Mouse (Mus musculus): Measurements from ENCODE around the gene Pde1c.
"Not testable (repeated sequence)": the region's sequence is repeated elsewhere in the genome, so short reads cannot be mapped to it uniquely, and the experiment has no call there.

Pde1c gene

GRCm38 (mm10) chr6:56568470-56569372, at the start of gene Pde1c:
Gene Pde1c (minus strand): TSS chr6:56569103.
- peak; percentile 6 to 59 for DNase-seq (ENCODE audit: inconsistent age in 2 of 2, low spot score in 1 of 2)

DNA sequence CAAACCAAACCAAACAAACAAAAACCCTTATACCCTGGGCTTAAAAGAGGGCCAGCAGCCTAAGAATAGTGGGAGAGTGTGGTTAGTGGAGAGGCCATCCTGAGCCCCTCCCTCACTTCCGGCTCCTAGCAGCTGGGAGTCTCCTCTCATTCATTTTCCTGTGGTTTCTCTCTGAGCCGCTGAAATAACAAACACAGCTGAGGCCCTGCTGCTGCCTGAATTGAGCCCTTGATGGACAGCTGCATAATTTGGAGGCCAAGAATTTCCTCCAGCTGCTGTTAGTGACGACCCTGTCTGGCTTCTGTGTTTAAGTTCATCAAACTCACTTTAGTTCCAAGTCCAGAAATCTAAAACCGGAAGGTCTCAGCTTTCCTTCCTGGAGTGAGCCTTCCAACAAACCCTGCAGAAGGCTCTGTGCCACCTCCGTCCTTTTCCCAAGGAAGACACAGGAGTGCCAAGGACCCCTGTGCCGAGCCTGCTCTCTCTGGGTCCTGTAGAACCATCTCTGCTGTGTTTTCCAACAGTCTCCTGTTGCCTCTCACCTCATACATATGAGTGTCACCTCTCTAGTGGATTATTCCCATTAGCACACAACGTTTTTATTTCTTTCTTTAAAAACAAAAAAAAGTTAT, 48.2 kb upstream of the Pde1c start:
- DNase-seq (ENCODE audit: inconsistent age in 2 of 2, low spot score in 1 of 2) = no peak

GRCm38 (mm10) chr6:56616228-56616981, 47.5 kb upstream of the Pde1c start:
- no peak for DNase-seq (ENCODE audit: inconsistent age in 2 of 2, low spot score in 1 of 2)

GRCm38 (mm10) chr6:56609529-56609928, 40.6 kb upstream of the Pde1c start:
- not testable (repeated sequence) for DNase-seq (ENCODE audit: inconsistent age in 2 of 2, low spot score in 1 of 2)

- DNase-seq (ENCODE audit: inconsistent age in 2 of 2, low spot score in 1 of 2) = peak; percentile 44 to 87
These were observed 39.4 kb upstream of the Pde1c start for GRCm38 (mm10) chr6:56608277-56608676.

DNA sequence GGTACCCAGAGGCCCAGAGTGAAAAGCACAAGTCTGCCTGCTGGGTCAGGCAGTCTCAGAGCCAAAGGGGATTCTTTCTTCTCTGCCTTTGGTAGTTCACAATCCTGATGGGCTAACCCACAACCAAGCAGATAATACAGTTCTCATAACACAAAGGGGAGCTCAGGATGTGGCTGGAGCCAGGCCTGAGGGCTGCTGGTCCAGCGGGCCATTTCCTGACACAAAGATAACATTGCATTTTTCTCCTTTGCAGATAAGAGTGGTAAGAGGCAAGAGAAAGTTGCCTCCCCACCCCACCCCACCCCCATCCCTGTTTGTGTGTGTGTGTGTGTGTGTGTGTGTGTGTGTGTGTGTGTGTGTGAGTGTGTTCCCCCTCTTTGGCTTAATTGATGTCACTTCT, 10.7 kb upstream of the Pde1c start:
- DNase-seq (ENCODE audit: inconsistent age in 2 of 2, low spot score in 1 of 2) = no peak

- no peak for DNase-seq (ENCODE audit: inconsistent age in 2 of 2, low spot score in 1 of 2)
These were observed 8.0 kb downstream of the Pde1c start for GRCm38 (mm10) chr6:56560891-56561290.

DNA sequence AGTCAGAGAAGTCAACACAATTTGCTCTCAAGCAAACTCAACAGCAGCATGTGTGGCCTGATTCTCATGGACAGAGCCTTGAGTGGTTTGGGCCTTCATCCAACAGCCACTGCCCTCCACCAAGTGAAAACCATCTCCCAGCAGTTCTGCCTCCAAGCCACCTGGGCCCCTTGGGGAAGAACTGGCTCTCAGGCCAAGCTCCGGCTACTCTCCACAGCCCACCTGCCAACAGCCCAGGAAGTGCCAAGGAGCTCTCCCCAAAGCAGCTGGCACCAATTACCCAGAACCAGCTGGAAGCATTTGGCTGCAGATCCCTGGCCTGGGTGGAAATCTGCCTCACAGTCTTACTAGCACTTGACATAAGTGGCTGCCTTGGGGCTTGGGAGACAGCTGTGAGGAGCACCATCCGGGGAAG, 8.4 kb downstream of the Pde1c start:
- DNase-seq (ENCODE audit: inconsistent age in 2 of 2, low spot score in 1 of 2) = peak in 1 of 2 experiments; percentile 20

DNA sequence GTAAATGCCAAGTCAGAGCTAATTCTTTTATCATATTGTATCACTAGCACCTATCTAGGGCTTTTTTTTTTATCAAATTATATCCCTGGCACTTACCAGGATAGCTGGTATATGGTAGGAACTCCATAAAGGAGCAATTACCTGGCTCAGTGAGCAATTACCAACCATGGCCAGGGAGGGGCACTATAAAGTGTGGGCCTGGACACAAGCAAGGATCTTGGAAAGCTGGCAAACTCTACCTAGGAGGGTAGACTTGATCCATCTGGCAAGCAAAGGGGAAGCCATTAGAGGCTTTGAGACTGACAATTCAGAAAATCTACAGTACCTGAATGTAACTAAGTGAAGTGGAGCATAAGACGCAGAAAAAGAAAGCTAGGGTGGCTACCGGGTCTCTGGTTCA, 10.2 kb downstream of the Pde1c start:
- DNase-seq (ENCODE audit: inconsistent age in 2 of 2, low spot score in 1 of 2) = no peak

- no peak for DNase-seq (ENCODE audit: inconsistent age in 2 of 2, low spot score in 1 of 2)
These were observed 13.1 kb downstream of the Pde1c start for GRCm38 (mm10) chr6:56555848-56556247.

DNA sequence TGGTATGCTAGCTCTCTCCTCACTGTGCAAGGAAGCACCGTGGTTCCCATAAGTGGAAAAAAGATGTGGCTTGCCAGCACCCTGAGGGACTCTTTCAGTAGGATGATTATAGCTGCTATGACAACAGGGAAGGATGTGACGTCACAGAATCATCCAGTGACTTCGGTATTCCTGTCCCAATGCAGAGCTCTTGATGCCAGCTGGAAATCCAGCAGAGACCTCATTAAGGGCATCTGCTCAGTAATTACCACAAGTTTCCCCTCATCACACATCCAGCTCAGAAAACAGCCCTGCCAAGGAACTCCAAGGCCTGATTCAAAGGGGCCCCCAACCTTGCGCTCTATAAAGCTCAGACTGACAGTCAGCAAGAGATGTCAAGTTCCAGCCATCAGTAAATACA, 13.5 kb downstream of the Pde1c start:
- no peak for DNase-seq (ENCODE audit: inconsistent age in 2 of 2, low spot score in 1 of 2)

DNA sequence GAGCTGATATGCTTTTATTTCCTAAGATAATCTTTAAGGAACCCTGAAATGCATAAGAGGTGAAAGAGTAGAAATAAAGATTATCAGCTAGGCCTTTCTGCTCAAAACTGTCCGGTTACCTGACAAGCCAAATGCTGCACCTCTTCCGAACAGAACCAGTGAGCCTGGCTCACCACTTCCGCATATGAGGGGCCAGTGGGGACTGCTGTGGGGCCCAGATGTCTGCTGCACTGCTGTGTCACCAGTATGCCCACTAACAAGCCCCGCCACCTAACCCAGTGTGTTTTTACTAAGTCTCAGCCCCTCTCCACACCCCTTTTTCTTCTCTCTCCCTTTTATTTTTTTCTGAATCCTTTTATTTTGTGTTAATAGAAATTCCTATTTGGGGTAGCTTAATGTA, 17.9 kb downstream of the Pde1c start:
- no peak for DNase-seq (ENCODE audit: inconsistent age in 2 of 2, low spot score in 1 of 2)

DNA sequence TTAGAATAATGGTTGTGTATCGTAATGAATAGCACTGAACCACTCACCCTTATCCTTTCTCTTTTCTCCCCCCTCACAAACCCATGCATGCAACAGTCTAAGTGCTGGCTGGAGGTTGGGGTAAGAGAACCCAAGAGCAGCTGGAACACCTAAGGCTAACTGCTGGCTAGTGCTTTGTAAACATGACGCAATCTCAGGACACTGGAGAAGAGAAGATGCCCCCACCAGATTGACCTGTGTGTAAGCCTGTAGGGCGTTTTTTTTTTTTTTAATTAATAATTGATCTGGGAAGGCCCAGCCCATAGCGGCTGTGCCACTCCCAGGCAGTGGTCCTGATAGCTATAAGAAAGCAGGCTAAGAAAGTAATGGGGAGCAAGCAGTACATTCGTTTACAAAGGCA, 28.7 kb downstream of the Pde1c start:
- no peak for DNase-seq (ENCODE audit: inconsistent age in 2 of 2, low spot score in 1 of 2)

- no peak for DNase-seq (ENCODE audit: inconsistent age in 2 of 2, low spot score in 1 of 2)
These were observed 34.2 kb downstream of the Pde1c start for GRCm38 (mm10) chr6:56534653-56535052.

GRCm38 (mm10) chr6:56532257-56532656, 36.6 kb downstream of the Pde1c start:
- DNase-seq (ENCODE audit: inconsistent age in 2 of 2, low spot score in 1 of 2) = no peak

GRCm38 (mm10) chr6:56523938-56524866, 44.7 kb downstream of the Pde1c start:
- no peak for DNase-seq (ENCODE audit: inconsistent age in 2 of 2, low spot score in 1 of 2)

DNA sequence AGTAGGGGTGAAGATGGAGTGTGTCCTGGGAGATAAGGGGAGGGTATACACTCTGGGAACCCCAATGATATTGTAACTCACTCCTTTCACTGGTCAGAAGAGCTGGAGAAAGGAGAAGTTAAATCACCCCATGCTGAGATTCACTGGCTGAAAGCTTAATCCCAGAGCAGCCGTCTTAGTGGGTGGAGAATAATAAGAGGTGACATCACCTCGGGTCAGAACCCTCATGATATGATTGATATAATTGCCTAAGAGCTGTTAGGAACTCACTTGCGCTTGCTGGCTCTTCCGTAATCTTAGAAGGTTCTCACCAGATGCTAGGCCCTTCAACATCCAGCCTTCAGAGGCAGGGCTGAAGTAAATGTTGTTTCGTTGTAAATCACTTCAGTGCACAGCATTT, 79.7 kb downstream of the Pde1c start:
- DNase-seq (ENCODE audit: inconsistent age in 2 of 2, low spot score in 1 of 2) = no peak

- DNase-seq (ENCODE audit: inconsistent age in 2 of 2, low spot score in 1 of 2) = no peak
These were observed 83.8 kb downstream of the Pde1c start for GRCm38 (mm10) chr6:56485078-56485477.

DNA sequence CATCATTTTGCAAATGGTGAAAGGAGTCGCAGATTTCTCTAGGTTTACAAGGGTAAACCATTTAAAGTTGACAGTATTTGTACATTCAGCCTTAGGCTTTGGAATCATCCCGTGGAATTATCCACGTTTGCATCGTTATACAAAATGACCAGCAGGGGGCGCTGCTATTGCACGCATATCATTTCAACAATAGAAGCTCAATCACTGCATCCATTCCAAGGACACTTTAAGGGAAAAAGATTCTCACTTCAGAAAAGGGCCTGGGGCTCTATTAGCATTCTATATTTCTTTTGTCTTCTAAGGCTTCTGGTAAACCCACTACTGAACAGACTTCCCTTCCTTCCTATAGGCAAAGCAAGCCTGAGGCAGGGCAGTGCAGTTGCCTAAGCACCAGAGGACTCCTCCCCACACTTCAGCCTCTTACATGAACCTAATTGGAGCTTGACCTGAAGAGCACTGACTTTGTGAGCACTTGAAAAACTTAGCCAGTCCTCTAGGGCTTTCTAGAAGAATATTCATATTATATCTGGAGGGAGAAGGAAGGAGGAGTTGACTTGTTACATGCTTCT, 87.9 kb downstream of the Pde1c start:
- DNase-seq (ENCODE audit: inconsistent age in 2 of 2, low spot score in 1 of 2) = peak; percentile 19 to 73

DNA sequence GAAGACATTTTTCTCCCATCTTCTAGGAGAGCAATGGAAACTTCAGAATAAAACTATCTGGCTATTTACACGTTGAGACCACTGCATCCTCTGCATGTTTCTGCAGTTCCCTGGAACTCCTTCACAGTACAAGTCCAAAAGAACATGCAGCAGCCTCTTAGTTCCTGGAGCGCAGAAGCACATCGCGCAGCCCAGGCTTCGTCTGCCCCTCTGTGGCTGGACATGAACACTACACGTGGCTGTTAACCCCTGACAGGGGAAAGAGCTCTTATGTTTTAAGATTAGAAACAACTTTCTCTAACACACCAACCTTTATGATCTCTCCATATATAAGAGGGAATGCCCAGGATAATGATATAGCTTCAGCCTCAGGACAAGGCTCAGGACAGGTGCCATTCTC, 92.3 kb downstream of the Pde1c start:
- DNase-seq (ENCODE audit: inconsistent age in 2 of 2, low spot score in 1 of 2) = peak in 1 of 2 experiments; percentile 26

Data from adrenal gland, adult (tissue).